Mouse (Mus musculus): Measurements from ENCODE around the gene 4922502D21Rik. TPM values are rescaled to one million over a fixed set of nuclear protein-coding genes. Genes with fewer than 3 reads are reported as not detected.

The 4922502D21Rik gene
- polyA plus RNA-seq, 1 experiment from 2014 or later: not detected

DNA sequence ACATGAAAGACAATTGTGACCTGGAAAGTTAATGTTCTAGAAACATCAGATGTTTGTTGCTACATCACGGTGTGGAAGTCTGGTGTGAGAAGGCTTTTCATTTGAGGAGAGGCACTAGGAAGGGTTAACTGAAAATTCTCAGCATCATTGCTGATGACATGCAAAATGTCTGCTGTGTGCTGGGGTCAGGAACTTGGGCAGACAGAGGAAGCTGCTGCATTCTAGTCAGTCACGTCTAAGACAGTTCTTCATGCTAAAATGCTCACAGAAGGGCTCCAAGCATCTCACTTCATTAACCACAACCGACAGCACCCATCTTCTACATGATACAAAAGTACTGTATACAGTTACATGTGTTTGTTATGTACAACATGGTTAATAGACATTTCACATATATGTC, 48.3 kb downstream of the 4922502D21Rik start:
- no peaks in the 10 kb centered on the region for H3K27me3 ChIP-seq (replicated peaks; ENCODE audit: control insufficient read depth, insufficient read depth, low read length)
- H3K4me2 ChIP-seq (ENCODE audit: low read depth, low read length): no peak overlapping the region
- H3K4me3 ChIP-seq (ENCODE audit: low read depth, low read length): no peak overlapping the region
- H3K36me3 ChIP-seq (ENCODE audit: control insufficient read depth, insufficient read depth, low read length): no peaks in the 10 kb centered on the region
- H3K9me3 ChIP-seq (ENCODE audit: control insufficient read depth, low read length): no peaks in the 10 kb centered on the region
- H3K4me1 ChIP-seq (ENCODE audit: control insufficient read depth, insufficient read depth, low read length): no peaks in the 10 kb centered on the region
- ATAC-seq (ENCODE audit: low read depth) (no peak), DNase-seq (ENCODE audit: low spot score) (no peak)
- H3K27ac ChIP-seq (replicated peaks; ENCODE audit: low read depth, low read length): no peak overlapping the region
- WGBS: 63% methylated on average over 3 of the region's 3 CpGs
- no peak overlapping the region for H3K9ac ChIP-seq (ENCODE audit: low read depth, low read length)

DNA sequence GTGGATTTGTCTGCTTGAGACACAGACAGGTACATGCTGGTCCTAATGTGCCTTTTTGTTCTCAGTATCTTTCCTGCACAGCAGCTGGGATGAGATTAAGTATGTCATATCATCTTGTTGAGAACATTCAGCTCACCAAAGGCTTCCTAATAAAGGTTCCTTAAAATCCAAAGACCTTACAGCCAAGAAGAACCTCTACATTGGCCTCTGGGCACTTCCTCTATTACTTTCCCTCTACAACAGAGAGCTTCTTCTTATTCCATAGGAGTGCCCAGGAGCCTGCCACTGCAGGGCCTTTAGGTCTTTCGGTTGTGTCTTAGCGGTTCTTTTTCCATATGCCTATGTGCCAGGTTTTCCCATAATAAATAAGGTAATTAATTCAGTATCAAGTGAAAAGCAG, 55.1 kb downstream of the 4922502D21Rik start:
- Histone ChIP-seq H3K9ac (ENCODE audit: low read depth, low read length) (no peak overlapping the region), H3K27ac (replicated peaks; ENCODE audit: low read depth, low read length) (no peak overlapping the region), H3K4me2 (ENCODE audit: low read depth, low read length) (no peak overlapping the region), H3K4me3 (ENCODE audit: low read depth, low read length) (no peak overlapping the region), H3K9me3 (ENCODE audit: control insufficient read depth, low read length) (no peaks in the 10 kb centered on the region), H3K27me3 (replicated peaks; ENCODE audit: control insufficient read depth, insufficient read depth, low read length) (no peaks in the 10 kb centered on the region), H3K36me3 (ENCODE audit: control insufficient read depth, insufficient read depth, low read length) (no peaks in the 10 kb centered on the region), H3K4me1 (ENCODE audit: control insufficient read depth, insufficient read depth, low read length) (no peaks in the 10 kb centered on the region)
- no peak for ATAC-seq (ENCODE audit: low read depth)
- 90% methylated on average over 2 of the region's 2 CpGs for WGBS
- DNase-seq (ENCODE audit: low spot score): no peak

DNA sequence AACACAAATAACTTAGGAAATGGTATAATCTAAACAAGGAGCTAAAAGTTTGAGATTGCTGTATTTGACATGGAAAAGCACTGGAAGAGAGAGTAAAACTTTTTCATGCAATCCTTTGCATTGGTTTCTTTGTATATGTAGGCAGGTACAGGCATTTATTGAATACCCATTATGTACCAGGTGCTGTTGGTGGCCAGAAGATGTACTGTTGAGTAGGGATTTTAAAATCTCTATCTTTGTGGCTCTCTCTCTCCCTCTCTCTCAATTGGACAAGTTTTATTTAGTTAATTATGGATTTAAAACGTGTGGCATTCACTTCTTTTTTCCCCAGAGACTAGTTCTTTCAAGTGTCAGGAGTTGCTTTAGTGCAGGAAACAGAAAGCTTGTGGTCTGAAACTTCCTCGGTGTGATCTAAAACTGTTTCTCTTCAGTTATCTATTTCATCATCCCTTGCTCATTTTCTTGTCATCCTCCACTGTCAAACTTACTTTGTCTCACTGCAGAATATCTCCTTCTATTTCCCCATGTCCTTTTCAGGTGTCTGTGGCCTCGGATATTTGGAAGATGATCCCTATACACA, 55.9 kb downstream of the 4922502D21Rik start:
- Histone ChIP-seq H3K4me3 (ENCODE audit: low read depth, low read length) (no peak overlapping the region), H3K4me1 (ENCODE audit: control insufficient read depth, insufficient read depth, low read length) (no peaks in the 10 kb centered on the region), H3K27ac (replicated peaks; ENCODE audit: low read depth, low read length) (no peak overlapping the region), H3K9ac (ENCODE audit: low read depth, low read length) (no peak overlapping the region), H3K4me2 (ENCODE audit: low read depth, low read length) (no peak overlapping the region), H3K36me3 (ENCODE audit: control insufficient read depth, insufficient read depth, low read length) (no peaks in the 10 kb centered on the region), H3K27me3 (replicated peaks; ENCODE audit: control insufficient read depth, insufficient read depth, low read length) (no peaks in the 10 kb centered on the region), H3K9me3 (ENCODE audit: control insufficient read depth, low read length) (no peaks in the 10 kb centered on the region)
- DNase-seq (ENCODE audit: low spot score) (no peak), ATAC-seq (ENCODE audit: low read depth) (no peak)
- WGBS: 57% methylated on average over 3 of the region's 3 CpGs

DNA sequence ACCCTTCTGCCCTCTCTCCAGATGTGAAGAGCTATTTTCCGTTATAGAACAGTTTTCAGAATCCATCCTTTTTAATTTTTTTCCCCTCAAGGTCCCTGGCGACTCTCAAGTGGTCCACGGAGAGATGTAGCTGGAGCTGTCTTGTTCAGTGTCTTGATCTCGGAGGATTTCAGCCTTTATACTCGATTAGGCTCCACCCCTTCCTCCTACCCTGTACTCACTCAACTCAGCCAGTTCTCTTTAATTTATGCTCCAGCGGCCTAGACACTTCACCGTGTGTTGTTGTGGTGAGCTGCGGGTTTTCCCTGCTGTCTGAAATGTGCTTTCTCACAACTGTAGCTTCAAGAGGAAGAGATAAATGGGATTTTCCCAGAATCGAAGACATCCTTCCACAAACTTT, 56.4 kb downstream of the 4922502D21Rik start, which contains the start of gene Cd69:
Gene Cd69, minus strand, starts transcription at position 217 of the 400 bp plus-strand sequence.
- Histone ChIP-seq H3K4me3 (ENCODE audit: low read depth, low read length) (no peak within 1 kb of the TSS), H3K4me1 (ENCODE audit: control insufficient read depth, insufficient read depth, low read length) (no peaks in the 10 kb centered on the region), H3K9ac (ENCODE audit: low read depth, low read length) (no peak within 1 kb of the TSS), H3K27ac (replicated peaks; ENCODE audit: low read depth, low read length) (no peak within 1 kb of the TSS), H3K9me3 (ENCODE audit: control insufficient read depth, low read length) (no peaks in the 10 kb centered on the region), H3K27me3 (replicated peaks; ENCODE audit: control insufficient read depth, insufficient read depth, low read length) (no peaks in the 10 kb centered on the region), H3K4me2 (ENCODE audit: low read depth, low read length) (no peak within 1 kb of the TSS), H3K36me3 (ENCODE audit: control insufficient read depth, insufficient read depth, low read length) (no peaks in the 10 kb centered on the region)
- DNase-seq (ENCODE audit: low spot score): no peak
- ATAC-seq (ENCODE audit: low read depth): no peak
- 66% methylated on average over 9 of the region's 9 CpGs for WGBS

DNA sequence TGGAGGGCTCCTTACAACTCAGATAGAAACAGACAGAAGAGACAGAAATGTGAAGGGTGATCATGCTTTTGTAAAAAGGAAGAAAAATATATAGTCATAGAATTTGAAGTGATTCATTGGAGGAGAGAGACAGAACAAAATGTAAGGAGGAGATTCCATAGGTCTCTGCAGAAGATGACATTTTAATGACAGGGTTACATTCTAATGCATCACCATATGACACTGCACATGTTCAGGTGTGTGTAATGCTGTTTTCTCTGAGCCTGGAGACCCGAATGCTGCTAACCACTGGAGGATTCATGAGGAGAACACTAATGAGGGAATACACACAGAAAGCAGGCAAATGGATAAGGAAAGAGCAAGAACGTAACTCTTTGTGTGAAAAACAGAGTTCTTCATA, 57.1 kb downstream of the 4922502D21Rik start:
- no peaks in the 10 kb centered on the region for H3K4me1 ChIP-seq (ENCODE audit: control insufficient read depth, insufficient read depth, low read length)
- DNase-seq (ENCODE audit: low spot score): no peak
- no peak overlapping the region for H3K27ac ChIP-seq (replicated peaks; ENCODE audit: low read depth, low read length)
- 72% methylated on average over 2 of the region's 2 CpGs for WGBS
- no peak overlapping the region for H3K4me2 ChIP-seq (ENCODE audit: low read depth, low read length)
- no peaks in the 10 kb centered on the region for H3K9me3 ChIP-seq (ENCODE audit: control insufficient read depth, low read length)
- no peaks in the 10 kb centered on the region for H3K36me3 ChIP-seq (ENCODE audit: control insufficient read depth, insufficient read depth, low read length)
- no peak for ATAC-seq (ENCODE audit: low read depth)
- H3K4me3 ChIP-seq (ENCODE audit: low read depth, low read length): no peak overlapping the region
- H3K9ac ChIP-seq (ENCODE audit: low read depth, low read length): no peak overlapping the region
- H3K27me3 ChIP-seq (replicated peaks; ENCODE audit: control insufficient read depth, insufficient read depth, low read length): no peaks in the 10 kb centered on the region

DNA sequence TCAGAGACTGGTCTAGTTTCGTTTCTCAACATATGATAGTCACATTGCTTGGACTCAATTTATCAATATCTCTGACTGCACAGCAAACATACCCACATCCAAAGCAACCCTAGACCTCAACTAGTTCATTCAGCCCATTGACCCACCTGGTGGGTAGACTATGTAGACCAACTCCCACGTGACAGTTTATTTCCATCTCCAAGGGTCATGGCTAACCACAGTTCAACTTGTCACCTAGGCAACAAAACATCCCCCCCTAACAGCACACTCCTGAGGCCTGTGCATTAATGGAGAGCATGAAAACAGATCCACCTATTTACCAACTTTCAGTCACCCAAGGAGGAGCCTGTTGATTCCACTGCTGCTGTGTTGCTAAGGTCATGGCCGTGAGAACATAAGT, 57.9 kb downstream of the 4922502D21Rik start:
- WGBS: 76% methylated on average over 3 of the region's 3 CpGs
- no peak overlapping the region for H3K4me2 ChIP-seq (ENCODE audit: low read depth, low read length)
- ATAC-seq (ENCODE audit: low read depth): no peak

More for the DNA sequence above, 57.9 kb downstream of the 4922502D21Rik start:
- H3K9ac ChIP-seq (ENCODE audit: low read depth, low read length): no peak overlapping the region
- H3K27me3 ChIP-seq (replicated peaks; ENCODE audit: control insufficient read depth, insufficient read depth, low read length): no peaks in the 10 kb centered on the region
- H3K27ac ChIP-seq (replicated peaks; ENCODE audit: low read depth, low read length): no peak overlapping the region
- DNase-seq (ENCODE audit: low spot score): no peak
- H3K9me3 ChIP-seq (ENCODE audit: control insufficient read depth, low read length): no peaks in the 10 kb centered on the region
- no peaks in the 10 kb centered on the region for H3K4me1 ChIP-seq (ENCODE audit: control insufficient read depth, insufficient read depth, low read length)
- H3K4me3 ChIP-seq (ENCODE audit: low read depth, low read length): no peak overlapping the region
- no peaks in the 10 kb centered on the region for H3K36me3 ChIP-seq (ENCODE audit: control insufficient read depth, insufficient read depth, low read length)

Other genes with a start within 250 kb of the 4922502D21Rik start
- 0.18 TPM in 2 replicates for gene Clec2e, start 230.9 kb downstream of the 4922502D21Rik start, polyA plus RNA-seq (2014; fragmentation: Nextera tagmentation; extraction: Ambion mirVana)
- gene Clec2d, start 151.2 kb downstream of the 4922502D21Rik start, polyA plus RNA-seq (2014; fragmentation: Nextera tagmentation; extraction: Ambion mirVana): 0.51 and 0.97 TPM in 2 replicates
- gene Cd69, start 56.4 kb downstream of the 4922502D21Rik start, polyA plus RNA-seq (2014; fragmentation: Nextera tagmentation; extraction: Ambion mirVana): 0.18 and 0.35 TPM in 2 replicates
- 1.9 and 3.0 TPM in 2 replicates for gene Clec12a, start 10.9 kb upstream of the 4922502D21Rik start, polyA plus RNA-seq (2014; fragmentation: Nextera tagmentation; extraction: Ambion mirVana)
- gene Clec12b, start 54.1 kb upstream of the 4922502D21Rik start, polyA plus RNA-seq (2014; fragmentation: Nextera tagmentation; extraction: Ambion mirVana): 0.21 TPM in 1 of 2 replicates, not detected in the other
- gene Clec1b, start 65.5 kb upstream of the 4922502D21Rik start, polyA plus RNA-seq (2014; fragmentation: Nextera tagmentation; extraction: Ambion mirVana): 1.6 and 2.2 TPM in 2 replicates
- gene Clec9a, start 77.1 kb upstream of the 4922502D21Rik start, polyA plus RNA-seq (2014; fragmentation: Nextera tagmentation; extraction: Ambion mirVana): 0.17 and 0.24 TPM in 2 replicates
- gene Clec1a, start 120.2 kb upstream of the 4922502D21Rik start, polyA plus RNA-seq (2014; fragmentation: Nextera tagmentation; extraction: Ambion mirVana): 2.7 and 4.3 TPM in 2 replicates
- 0.06 TPM in 1 of 2 replicates, not detected in the other for gene Olr1, start 175.4 kb upstream of the 4922502D21Rik start, polyA plus RNA-seq (2014; fragmentation: Nextera tagmentation; extraction: Ambion mirVana)
- not detected in 2 replicates for gene Tmem52b, start 180.8 kb upstream of the 4922502D21Rik start, polyA plus RNA-seq (2014; fragmentation: Nextera tagmentation; extraction: Ambion mirVana)
- gene Gabarapl1, start 201.4 kb upstream of the 4922502D21Rik start, polyA plus RNA-seq (2014; fragmentation: Nextera tagmentation; extraction: Ambion mirVana): 19.8 and 21.4 TPM in 2 replicates
- gene Klre1, start 246.1 kb upstream of the 4922502D21Rik start, polyA plus RNA-seq (2014; fragmentation: Nextera tagmentation; extraction: Ambion mirVana): not detected in 2 replicates